Comparison of ENCODE assay signal across 16 mouse cellular contexts in the genomic region with DNA sequence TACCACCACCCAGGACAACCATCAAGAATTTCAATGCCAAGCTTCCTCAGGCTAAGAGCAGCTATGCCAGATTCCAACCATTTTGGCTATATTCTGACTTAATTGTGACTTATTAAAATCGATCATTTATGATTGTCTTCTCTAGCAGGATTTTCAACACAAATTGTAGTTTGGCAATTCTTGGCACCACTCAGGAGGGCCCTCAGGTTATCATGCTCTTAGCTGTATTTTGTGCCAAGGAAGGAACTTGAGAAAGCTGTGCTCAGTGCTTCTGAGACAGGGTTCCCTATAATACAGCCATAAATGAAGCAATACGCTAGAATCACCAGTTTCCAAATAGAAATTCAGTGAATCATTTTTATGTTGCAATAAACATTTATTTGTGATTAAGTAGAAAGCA.
"Had no signal": no experiment of that assay in that cellular context is flagged by ENCODE, and none has a peak within 500 bp of the region (broad histone marks: within the 10 kb centered on the region; RNA-seq: fewer than 3 reads in every experiment).

No protein-coding gene starts in this region.

- H3K27ac ChIP-seq: lung, embryonic 15.5 days; macrophage; midbrain, embryonic 13.5 days; midbrain, embryonic 15.5 days; neural tube, embryonic 12.5 days had no signal

- DNase-seq: lung, adult 2 months; lung, postnatal 14 days; lung, postnatal 36 days; right cerebral cortex, postnatal 14 days; right cerebral cortex, postnatal 4 days; spleen, adult 18-20 months; thymus, adult 2 months; thymus, postnatal 25 days; thymus, postnatal 4 days had no signal

- ATAC-seq: lung, postnatal 0 days; midbrain, embryonic 13.5 days; midbrain, embryonic 15.5 days had no signal

- H3K4me3 ChIP-seq: lung, embryonic 15.5 days; megakaryocyte, embryonic 14.5 days; midbrain, embryonic 13.5 days; midbrain, embryonic 15.5 days; neural tube, embryonic 12.5 days had no signal
